Mouse (Mus musculus): Measurements from ENCODE around the gene Rapgef4.

Rapgef4 gene

DNA sequence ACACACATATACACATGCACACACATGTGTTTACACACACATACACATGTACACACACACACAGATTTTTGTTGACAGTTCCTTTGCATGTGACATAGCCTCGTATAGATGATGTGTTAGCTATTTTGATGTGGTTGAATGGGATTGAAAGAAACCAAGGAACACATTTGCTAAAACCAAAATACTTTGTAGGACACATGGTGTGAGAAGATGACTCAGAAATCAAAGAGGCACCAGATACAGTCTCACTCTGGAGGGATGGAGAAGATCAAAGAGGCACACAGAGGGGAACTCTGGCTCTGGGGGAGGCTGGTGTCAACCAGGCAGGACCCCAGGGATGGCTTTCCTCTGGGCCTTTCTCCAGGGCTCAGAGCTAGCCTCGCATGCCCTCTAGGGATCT is 4.7 kb downstream of the Rapgef4 start:
- no peak for DNase-seq

DNA sequence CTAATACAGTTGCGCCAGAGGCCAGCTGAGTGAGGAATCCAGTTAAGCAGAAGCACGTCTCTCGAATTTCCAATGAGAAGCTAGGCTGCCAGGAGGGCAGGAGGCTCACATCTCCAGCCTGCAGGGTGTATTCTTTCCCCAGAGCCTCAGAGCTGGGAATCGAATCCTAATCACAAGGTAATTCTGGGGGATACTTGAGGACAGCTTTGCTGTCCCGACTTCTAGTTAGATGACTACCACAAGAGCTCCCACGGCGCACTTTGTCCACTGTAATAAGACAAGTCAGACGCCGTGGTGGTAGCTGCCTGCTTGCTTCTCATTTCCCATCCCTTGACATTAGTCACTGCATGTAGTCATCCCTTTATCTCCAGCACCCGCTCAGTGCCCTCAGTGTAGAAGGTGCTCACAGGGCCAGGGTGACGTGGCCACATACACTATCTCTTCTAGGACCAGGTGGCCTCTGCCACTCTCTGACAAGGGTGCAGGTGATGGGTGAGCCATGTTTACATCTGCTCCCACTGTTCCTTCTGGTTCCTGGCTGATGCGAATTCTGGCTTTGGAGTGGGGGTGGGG is 5.3 kb downstream of the Rapgef4 start:
- no peak for DNase-seq

DNA sequence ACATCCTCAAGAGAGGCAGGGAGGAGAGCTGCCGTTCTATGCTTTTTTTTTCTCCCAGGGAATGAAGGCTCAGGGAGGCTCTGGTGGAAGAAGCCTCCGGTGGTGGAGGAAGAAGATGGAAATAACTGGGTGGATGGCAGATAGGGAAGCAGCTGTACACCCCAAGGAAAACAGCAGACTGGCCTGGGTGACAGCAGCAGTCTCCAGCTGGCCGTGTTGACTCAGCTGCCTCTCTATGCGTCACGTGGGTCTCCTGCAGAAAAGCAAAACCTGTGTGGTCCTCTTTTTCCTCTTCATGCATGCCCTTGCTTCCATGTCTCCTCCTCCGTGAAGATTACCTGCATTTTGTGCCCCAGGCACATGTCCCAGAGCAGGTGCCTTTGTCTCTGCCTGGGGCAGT is 7.5 kb downstream of the Rapgef4 start:
- DNase-seq = no peak

DNA sequence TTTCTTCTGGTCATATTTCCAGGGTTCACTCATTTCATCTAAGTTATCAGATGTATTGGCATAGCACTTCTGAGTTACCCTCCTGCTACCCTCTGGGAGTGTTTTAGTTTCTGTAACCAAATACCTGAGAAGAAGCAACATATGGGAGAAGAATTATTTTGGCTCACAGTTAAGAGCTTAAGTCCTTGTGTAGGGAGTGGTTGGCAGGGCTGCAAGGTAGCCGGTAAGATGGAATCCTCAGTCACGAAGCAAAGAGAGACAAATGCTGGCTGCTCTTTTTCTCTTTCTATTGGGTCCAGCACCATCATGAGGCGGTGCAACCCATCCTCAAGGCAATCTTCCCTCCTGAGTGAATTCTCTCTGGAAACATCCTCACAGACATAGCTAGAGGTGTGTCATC is 11.1 kb downstream of the Rapgef4 start:
- no peak for DNase-seq

DNA sequence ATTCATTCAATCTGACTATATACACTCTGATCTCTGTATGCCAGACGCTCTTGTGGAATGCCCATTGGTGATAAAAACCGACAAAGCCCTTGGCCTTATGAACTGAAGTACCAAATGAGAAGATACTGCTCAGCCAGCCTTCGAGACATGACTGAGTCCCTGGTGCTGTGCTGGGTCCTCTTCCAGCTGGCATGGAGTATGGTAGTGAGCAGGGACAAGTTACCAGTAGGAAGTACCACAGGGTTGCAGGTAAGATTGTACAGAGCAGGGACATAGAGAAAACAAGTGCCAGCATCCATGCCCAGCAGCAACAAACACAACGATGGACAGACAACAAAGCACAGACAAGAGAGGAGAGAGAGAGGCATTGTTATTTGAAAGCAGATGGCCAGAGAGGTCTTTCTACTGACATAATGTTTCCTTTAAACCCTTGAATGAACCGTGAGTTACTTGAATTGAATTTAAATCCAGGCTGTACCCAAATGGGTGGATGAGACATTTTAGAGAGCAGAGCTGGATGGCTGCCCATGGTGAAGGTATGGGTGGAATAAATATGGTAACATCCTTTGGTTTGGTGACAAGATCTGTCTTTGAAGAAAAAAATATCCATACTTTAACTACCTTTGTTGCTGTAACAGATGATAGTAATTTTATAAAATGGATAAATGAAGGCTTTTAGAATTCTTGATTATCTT is 12.8 kb downstream of the Rapgef4 start:
- DNase-seq = no peak

DNA sequence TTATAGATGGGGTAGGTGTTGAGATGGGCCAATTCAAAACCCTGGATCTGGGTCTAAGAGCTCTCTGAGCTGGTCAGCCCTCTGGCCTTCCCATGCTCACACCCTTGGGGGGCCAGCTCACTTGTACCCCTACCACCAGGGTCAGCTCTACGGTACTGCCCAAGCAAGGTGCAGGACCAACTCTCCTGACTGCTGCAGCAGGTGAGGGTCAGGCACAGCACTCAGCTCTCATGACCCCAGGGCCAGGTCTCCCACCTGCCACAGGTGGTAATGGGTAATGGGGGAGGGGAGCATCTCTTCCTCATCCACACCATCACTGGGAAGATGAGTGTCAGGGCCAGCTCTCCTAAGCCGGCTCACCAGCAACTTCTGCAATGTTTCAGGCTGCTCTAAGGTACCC is 17.5 kb downstream of the Rapgef4 start:
- DNase-seq = no peak

DNA sequence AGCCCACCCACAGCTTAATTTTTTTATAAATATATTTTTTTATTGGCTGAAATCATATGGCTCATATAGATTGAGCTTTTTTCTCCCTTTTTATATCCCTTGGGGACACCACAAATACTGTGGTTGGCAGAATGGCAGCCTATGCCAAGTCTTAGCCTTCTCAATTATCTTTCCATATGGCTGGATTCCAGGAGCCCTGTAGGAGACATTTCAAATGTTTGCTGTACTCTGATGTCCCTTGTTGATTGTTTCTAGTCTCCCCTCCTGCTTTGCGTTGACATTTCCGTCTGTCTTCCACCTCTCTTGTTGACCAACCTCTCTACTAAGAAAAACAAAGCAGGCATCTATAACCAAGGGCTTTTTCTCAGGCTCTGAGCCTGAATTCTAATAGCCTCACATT is 19.1 kb downstream of the Rapgef4 start:
- no peak for DNase-seq

DNA sequence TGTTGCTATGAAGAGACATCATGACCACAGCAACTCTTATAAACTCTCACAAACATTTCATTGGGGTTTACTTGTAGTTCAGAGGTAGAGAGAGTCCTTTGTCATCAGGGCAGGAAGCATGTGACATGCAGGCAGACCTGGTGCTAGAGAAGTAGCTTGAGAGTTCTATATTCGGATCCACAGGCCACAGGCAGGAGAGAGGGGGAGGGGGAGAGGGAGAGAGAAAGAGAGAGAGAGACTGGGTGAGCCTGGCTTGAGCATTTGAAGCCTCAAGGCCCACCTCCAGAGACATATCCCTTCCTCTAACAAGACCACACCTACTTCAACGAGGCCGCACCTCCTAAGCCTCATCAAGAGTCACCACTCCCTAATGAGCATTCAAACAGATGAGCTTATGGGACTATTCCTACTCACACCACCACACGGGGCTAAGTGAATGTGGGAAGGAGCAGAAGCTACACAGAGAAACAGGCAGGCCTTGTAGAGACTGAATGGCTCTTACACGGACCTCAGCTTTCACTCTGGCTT is 21.9 kb downstream of the Rapgef4 start:
- DNase-seq = no peak

DNA sequence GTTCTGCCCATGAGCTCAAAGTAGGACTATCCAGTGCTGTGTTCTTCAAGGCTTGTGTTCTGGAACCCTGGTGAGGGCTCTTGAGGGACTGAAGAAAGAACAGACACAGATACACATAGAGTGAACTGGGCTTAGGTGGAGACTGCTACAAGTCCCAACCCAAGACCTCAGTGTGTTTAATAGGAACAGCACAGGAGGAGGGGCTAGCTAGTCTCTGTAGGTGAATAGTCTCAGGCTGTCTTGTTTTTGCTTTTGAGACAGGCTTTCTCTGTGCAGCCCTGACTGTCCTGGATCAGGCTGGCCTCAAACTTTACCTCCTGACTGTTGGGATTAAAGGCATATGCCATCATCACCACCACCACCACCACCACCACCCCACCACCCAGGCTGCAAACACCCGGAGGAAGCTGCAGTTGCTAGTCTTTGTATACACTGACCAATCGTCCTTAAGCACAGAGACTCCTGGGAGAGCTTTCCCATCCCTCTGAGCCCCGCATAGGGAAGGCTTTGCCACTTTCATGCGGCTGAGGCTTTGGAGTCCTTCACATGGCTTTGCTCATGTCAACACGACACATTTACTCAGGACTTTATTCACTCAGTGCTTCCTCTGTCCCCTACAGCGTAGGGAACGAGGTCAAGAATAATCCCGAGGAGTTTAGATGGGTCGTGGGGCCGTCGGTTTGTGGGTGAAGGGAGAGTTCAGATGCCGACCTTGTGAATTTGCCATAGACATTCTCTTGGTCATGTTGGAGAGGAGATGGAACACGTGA is 22.9 kb downstream of the Rapgef4 start:
- DNase-seq = no peak

DNA sequence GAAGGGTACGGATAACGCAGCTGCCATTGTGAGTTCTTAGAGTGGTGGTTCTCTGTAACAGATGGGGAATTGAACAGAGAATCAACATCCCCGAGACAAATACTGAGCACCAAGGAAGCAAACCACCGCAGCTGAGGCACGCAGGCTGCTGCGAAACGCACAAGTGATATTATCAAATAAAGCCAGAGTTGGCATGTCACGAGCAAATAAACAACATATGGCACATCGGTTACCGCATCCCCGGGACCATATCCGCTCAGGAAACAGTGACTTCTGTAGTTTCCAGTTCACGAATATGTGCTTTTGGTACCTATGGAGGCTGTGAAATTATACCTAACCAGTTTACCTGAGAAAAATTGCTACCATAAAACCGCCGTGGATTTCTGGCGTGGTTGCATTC is 24.0 kb downstream of the Rapgef4 start:
- DNase-seq = no peak

DNA sequence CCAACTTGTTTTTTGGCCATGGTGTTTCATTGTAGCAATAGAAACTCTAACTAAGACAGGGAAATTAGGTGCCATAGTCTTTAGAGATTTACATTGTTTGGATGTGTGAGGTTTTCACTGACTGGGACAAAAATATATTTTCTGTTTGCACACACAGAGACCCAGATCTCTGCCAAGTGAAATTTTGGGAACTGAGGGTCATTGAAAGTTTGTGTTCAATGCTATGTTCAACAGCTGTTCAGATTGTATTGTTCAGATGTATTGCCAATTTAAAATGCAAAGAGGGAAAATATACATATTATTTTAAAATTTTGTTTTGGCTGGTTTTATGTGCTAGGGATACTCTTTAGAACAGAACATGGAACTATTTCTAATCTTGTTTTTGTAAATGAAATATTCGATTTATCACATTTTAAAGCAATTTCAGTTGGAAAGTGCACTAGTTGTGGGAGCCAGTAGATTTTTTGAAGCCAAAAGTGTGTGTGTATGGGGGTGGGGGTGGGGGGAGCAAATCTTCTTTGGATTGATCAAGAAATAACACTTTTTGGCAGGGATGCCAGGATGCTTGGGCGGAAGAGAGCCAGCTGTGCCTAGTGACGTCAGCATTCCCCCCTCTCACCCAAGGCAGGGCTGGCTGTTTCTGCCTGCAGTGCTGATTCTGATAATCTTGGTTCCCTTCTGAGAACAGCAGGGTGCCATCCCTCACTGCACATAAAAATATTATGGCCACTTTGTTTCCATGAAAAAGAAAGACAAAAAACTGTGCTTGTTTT is 28.6 kb downstream of the Rapgef4 start:
- DNase-seq = no peak

DNA sequence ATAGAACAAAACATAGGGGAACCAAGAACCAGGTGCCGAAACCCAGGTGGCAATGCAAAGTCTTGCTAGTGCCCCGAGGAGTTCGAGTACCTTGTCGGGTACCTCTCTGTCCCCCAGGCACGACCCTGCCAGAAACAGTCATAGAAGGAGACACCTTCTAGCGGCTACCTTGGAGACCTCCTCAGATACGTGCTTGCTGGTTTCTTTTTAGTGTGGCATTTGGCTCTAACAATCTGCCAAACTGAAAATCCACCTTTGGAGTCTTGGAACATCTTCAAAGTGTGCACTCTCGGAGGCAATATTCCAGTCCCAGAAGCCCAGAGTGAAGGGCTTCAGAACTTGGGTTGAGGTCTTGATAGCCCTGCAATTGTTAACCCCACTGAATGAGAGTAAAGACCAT is 34.3 kb downstream of the Rapgef4 start:
- DNase-seq = no peak

DNA sequence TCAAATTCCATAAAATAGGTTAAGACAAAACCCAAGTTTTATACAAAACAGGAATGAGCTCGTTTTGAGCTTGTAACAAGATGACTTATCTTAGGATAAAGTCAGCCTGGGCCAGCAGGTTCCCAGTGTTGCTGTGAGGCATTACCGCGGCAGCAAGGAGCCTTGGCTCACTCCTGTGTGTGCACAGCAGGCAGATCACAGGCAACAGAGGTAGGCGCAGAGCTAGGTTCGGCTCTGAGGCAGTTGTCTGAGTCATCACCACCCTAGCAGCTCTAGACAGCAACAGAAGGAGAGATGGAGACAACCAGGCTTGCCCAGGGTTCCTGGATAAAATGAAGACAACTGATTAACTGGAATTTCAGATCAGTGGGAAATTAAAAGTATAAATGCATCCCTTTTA is 35.0 kb downstream of the Rapgef4 start:
- peak; percentile 64 to 69 for DNase-seq

DNA sequence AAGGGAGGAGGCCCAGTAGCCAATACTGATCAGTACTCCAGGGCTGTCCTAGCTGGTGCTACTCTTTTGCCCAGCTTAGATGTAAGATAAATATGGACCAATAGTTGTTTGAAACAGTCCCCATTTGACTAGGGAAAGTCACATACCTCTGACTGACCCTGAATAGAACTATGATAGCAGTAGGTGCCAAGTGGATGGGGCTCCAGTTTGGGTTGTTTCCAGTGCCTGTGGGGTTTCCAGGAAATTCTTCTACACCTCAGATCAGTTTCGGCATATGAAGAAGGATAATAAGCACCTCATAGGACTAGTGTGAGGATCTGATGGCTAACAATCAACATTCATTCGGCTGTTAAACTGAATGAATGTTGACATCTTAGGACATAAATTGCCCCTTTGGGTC is 36.1 kb downstream of the Rapgef4 start:
- no peak for DNase-seq

DNA sequence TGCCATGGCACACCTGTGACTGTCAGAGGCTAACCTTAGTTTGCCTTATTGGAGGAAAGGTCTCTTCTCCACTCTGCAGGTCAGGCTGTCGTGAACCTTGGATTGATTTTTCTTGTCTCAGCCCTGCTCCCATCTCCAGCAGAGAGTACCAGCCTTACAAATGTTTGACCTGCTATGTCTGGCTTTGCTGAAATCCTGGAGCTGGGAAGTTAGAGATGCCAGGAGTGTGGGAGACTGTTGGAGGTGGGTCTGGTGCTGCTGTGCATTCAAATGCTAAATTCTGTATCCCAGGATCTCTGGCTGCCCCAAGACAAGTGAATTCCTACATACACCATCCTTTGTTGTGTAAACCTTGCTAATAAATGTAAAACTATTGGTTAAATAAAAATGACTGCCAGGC is 37.7 kb downstream of the Rapgef4 start:
- no peak for DNase-seq

DNA sequence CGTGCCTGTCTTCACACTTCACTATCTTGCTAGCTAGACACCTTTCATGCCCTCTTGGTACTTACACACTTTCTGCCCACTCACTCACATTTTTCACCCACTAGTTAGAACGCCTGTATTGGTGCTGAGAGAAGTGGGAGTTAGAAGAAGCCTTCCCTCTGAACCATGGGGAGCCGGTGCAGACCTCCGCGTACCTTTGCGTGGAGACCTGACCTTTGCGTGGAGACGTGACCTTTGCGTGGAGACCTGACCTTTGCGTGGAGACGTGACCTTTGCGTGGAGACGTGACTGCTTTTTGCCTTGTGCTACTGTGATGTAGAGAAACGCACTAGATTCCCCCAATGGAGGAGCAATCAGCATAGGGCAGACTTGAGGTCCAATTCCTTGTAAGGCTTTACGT is 39.7 kb downstream of the Rapgef4 start:
- no peak for DNase-seq

DNA sequence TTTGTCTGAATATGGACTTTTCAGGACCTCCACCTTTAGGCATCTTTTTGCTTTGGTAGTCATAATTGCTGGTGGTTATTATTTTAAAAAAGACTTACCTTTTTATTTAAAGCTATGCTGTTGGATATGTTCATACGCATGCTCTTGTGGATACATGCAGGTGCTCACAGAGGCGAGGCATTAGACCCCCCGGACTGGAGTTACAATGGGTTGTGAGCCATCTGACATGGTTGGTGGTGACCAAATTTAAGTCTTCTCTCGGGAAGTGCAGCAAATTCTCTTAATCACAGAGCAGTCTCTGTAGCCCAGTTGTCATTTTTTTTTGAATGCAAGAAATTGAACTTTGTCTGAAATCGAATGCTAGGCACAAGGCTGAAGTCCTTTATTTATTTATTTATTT is 40.4 kb downstream of the Rapgef4 start:
- no peak for DNase-seq

DNA sequence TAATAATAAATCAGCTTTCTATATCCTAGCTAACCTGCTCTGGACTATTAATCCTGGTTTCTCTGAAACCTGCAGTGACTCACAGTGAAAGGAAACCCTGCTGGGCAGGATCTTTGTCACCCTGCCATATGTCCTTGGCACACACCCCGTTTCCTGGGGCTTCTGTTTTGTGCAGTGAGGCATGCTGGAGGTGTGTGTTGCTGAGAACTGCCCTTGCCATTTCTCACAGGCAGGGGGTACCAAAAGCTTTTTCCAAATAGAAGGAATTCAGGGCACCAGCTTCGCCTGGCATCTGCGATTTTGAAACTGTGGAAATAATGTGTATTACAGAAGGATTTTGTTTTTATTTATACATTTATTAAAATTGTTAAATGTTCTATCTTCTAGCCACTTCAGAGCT is 40.8 kb downstream of the Rapgef4 start:
- DNase-seq = peak; percentile 98 to 100

DNA sequence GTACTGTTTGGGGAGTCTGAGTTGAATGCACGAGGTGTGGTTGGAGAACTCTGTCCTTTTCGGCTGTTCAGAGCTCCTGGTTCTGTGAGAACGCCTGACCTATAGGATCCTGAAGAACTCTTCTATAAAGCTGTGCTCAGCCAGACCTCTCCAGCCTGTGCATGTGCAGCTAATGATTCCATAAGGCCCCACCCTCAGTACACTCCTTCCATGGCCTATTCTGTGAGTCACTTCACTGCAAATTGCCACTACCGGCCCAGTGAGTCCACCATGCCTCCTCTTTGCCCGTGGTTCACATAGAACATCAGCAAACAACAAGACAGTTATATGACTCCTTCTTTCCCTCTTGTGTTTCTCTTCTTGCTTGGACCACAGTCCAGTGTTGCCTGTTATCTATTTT is 42.8 kb downstream of the Rapgef4 start:
- DNase-seq = no peak

DNA sequence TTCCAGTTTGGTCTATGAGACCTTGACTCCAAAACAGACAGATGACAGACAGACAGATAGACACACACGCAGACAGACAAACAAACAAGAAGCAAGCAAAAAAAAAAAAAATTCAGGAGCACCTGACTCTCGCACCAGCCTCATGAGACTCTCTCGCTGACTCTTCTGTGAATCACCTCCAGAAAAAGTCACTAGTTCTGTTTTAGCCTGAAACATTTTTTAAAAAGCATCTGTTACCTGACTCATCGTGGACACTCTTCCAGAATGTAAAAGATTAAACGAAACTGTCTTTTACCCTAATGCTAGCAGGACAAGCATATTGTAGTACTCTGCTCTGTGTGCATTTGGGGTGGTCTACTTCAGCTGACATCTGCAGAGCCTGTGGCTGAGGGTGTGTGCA is 44.6 kb downstream of the Rapgef4 start:
- no peak for DNase-seq

DNA sequence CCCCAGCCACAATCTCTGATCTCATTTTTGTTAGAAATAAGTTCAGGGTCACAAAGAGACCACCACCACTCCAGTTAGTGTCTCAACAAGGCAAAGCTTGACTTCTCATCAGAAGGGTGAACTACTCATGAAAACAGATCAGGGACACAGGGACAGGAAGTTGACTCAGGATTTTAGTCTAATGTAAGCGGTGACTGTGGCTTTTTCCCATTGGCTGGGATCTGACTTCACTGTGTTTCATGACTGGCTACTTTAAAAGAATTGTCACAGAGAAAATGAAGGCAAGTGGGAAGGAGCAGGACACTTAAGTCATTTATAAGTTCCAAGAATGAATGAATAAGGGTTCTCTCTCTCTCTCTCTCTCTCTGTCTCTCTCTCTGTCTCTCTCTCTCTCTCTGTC is 45.5 kb downstream of the Rapgef4 start:
- DNase-seq = no peak

DNA sequence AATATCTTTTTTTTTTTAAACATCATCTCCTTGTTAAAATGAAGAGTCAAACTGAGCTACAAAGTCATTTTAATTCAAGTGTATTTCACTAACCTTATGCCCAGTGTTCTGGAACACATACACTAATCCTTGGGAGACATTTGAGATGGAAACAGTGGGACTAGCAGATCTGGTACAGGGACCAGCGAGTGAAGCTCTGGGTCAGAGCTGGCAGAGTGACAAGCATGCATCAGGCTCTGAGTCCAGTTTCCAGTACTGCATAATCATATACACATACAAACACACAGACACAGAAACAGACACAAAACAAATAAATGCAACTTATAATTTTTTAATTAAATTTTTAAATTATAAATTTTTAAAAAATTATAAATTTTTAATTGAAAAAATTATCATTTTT is 48.0 kb downstream of the Rapgef4 start:
- DNase-seq = peak in 1 of 2 experiments; percentile 58

DNA sequence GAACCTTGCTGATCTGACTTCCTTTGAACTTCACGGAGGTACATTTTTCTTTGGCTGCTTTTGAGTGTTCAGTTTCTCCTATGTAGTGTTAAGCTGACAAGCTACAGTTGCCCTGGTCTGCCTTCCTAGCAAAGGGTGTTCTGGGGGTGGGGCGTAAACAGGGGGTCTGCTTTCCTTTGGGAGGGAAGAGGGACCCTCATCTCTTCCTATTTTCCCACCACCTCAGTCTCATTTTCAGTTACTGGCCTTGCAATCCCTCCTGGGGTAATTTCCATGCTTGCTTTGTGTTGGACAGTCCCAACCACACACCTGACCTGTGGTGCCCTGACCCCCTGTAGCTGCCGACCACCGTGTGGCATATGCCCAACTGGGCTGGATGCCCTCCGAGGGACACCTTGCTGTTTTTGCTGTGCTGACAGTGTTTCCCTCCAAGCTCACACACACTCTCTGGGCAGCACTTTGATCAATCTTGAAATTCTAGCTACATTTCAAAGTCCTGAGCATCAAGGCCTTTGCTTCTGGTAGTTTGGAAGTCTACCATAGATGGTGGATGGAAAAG is 48.6 kb downstream of the Rapgef4 start:
- DNase-seq = peak in 1 of 2 experiments; percentile 60

Data from cerebellum, postnatal 36 days (tissue).